Mouse (Mus musculus) liver, adult 2 months (tissue): ENCODE results near the gene Sco1.

Source experiments
- CTCF ChIP-seq: fragments of 200-500 bp; IDR thresholded peaks from 2 replicates; pipeline ENCODE4 v1.5.1; 2011; ENCODE audit warnings: low read depth, low read length, control low read depth
- POLR2A ChIP-seq: fragments of 200-500 bp; IDR thresholded peaks from 2 replicates; pipeline ENCODE4 v1.6.1; 2011; ENCODE audit warnings: low read length, control low read depth; ENCODE audit not compliant: insufficient read depth; ENCODE audit errors: extremely low read depth

DNA sequence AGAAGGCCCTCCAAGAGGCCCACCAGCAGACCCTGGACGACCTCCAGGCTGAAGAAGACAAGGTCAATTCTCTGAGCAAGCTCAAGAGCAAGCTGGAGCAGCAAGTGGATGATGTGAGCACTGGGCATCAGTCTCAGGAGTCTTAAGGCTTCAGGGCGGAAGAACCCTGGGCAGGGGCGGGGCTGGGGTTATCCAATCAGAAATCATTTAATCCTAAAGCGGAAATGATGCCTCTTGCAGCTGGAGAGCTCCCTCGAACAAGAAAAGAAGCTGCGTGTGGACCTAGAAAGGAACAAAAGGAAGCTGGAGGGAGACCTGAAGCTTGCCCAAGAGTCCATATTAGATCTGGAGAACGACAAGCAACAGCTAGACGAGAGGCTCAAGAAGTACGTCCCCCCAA, 40.7 kb downstream of the Sco1 start:
- TF ChIP-seq CTCF (no peak), POLR2A (no peak)
